Mouse (Mus musculus) thymus, adult 2 months (tissue): Measurements from ENCODE around the gene ccdc198. TPM values are rescaled to one million over a fixed set of nuclear protein-coding genes. Genes with fewer than 3 reads are reported as not detected.

Experiments
- DNase-seq: peaks from one replicate; pipeline ENCODE4 v3.0.0; 2021
- H3K27ac ChIP-seq: fragments of 200-500 bp; 2 replicates; pipeline ENCODE4 v1.5.1; 2012; ENCODE audit warnings: low read length, control low read depth; ENCODE audit not compliant: control insufficient read depth, insufficient read depth
- H3K27me3 ChIP-seq: fragments of 200-500 bp; 2 replicates; pipeline ENCODE4 v1.6.1; 2012; ENCODE audit warnings: mild to moderate bottlenecking, low read length, moderate library complexity, mixed read lengths; ENCODE audit not compliant: control insufficient read depth, insufficient read depth
- H3K36me3 ChIP-seq: fragments of 200-500 bp; 2 replicates; pipeline ENCODE4 v1.6.1; 2012; ENCODE audit warnings: mild to moderate bottlenecking, low read length, moderate library complexity; ENCODE audit not compliant: control insufficient read depth, insufficient read depth
- H3K4me1 ChIP-seq: fragments of 200-500 bp; replicated peaks from 2 replicates; pipeline ENCODE4 v1.6.1; 2012; ENCODE audit warnings: low read length; ENCODE audit not compliant: control insufficient read depth, insufficient read depth
- H3K4me3 ChIP-seq: fragments of 200-500 bp; 2 replicates; pipeline ENCODE4 v1.5.1; 2012; ENCODE audit warnings: mild to moderate bottlenecking, low read length, control low read depth, moderate library complexity; ENCODE audit not compliant: control insufficient read depth, insufficient read depth
- CTCF ChIP-seq: fragments of 200-500 bp; IDR thresholded peaks from 2 replicates; pipeline ENCODE4 v1.5.1; 2012; ENCODE audit warnings: mild to moderate bottlenecking, control low read depth, low read length, moderate library complexity, borderline replicate concordance; ENCODE audit not compliant: control insufficient read depth, poor library complexity, insufficient read depth; ENCODE audit errors: extremely low read depth
- POLR2A ChIP-seq: fragments of 200-500 bp; IDR thresholded peaks from 2 replicates; pipeline ENCODE4 v1.6.1; 2012; ENCODE audit warnings: mild to moderate bottlenecking, low read length, control low read depth, moderate library complexity; ENCODE audit not compliant: control insufficient read depth, poor library complexity, insufficient read depth; ENCODE audit errors: extremely low read depth
- WGBS: fragments of 180-500 bp; shearing (Covaris S2); methylation state at CpG from one replicate; pipeline ENCODE4 v1.1.7; 2018; 5-methylcytosine and 5-hydroxymethylcytosine counted together
- polyA plus RNA-seq: library from polyadenylated mRNA; depleted of rRNA; stranded (reverse); fragments of >200 nt; gene quantifications from 2 replicates; pipeline ENCODE4 v1.2.3, GENCODE M21; 2012

Gene ccdc198
- polyA plus RNA-seq, 1 experiment = not detected

DNA sequence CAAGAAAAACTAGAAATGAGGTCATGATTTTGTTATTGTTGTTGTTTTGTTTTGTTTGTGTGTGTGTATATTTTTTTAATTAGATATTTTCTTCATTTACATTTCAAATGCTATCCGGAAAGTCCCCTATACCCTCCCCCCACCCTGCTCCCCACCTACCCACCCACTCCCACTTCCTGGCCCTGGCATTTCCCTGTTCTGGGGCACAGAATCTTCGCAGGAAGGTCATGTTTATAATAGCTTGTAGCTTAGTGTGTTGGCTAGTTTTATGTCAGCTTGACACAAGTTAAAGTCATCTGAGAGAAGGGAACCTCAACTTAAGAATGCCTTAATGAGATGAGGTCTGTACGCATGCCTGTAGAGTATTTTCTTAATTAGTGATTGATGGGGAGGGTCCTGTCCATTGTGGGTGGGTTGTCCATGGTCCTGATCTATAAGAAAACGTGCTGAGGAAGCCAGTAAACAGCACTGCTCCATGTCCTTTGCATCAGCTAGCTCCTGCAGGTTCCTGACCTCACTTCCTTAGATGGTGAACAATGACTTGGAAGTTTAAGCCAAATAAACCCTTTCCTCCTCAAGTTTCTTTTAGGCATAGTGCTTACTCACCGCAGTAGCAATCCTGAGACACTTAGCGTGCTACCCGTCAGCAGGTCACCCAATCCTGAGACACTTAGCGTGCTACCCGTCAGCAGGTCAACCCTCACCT is 44.0 kb downstream of the ccdc198 start:
- H3K27ac ChIP-seq = no peak overlapping the region
- no peaks in the 10 kb centered on the region for H3K36me3 ChIP-seq
- WGBS = 77% methylated on average over 9 of the region's 9 CpGs
- no peak for DNase-seq
- H3K27me3 ChIP-seq = no peaks in the 10 kb centered on the region
- H3K4me1 ChIP-seq = no peaks in the 10 kb centered on the region
- H3K4me3 ChIP-seq = no peak overlapping the region
- no peak for TF ChIP-seq POLR2A
- TF ChIP-seq CTCF = no peak

GRCm38 (mm10) chr14:49197031-49197527 is 48.2 kb downstream of the ccdc198 start:
- Histone ChIP-seq H3K36me3 (no peaks in the 10 kb centered on the region), H3K27ac (no peak overlapping the region), H3K4me3 (no peak overlapping the region), H3K27me3 (no peaks in the 10 kb centered on the region), H3K4me1 (no peaks in the 10 kb centered on the region)
- no peak for TF ChIP-seq CTCF
- no peak for TF ChIP-seq POLR2A
- 97% methylated on average over 2 of the region's 2 CpGs for WGBS
- DNase-seq = no peak

GRCm38 (mm10) chr14:49186270-49186669 is 59.0 kb downstream of the ccdc198 start:
- 97% methylated on average over 2 of the region's 2 CpGs for WGBS

GRCm38 (mm10) chr14:49179736-49180135 is 65.5 kb downstream of the ccdc198 start:
- Histone ChIP-seq H3K27ac (no peak overlapping the region), H3K27me3 (no peaks in the 10 kb centered on the region), H3K36me3 (peaks cover 19% of the 10 kb centered on the region), H3K4me3 (no peak overlapping the region), H3K4me1 (no peaks in the 10 kb centered on the region)
- WGBS = 87% methylated on average over 3 of the region's 3 CpGs
- TF ChIP-seq POLR2A (no peak), CTCF (no peak)
- DNase-seq = no peak

More at GRCm38 (mm10) chr14:49186270-49186669, 59.0 kb downstream of the ccdc198 start:
- Histone ChIP-seq H3K4me1 (no peaks in the 10 kb centered on the region), H3K27ac (no peak overlapping the region), H3K4me3 (no peak overlapping the region), H3K27me3 (no peaks in the 10 kb centered on the region), H3K36me3 (peaks cover 38% of the 10 kb centered on the region)
- TF ChIP-seq CTCF = no peak
- TF ChIP-seq POLR2A = no peak
- no peak for DNase-seq

DNA sequence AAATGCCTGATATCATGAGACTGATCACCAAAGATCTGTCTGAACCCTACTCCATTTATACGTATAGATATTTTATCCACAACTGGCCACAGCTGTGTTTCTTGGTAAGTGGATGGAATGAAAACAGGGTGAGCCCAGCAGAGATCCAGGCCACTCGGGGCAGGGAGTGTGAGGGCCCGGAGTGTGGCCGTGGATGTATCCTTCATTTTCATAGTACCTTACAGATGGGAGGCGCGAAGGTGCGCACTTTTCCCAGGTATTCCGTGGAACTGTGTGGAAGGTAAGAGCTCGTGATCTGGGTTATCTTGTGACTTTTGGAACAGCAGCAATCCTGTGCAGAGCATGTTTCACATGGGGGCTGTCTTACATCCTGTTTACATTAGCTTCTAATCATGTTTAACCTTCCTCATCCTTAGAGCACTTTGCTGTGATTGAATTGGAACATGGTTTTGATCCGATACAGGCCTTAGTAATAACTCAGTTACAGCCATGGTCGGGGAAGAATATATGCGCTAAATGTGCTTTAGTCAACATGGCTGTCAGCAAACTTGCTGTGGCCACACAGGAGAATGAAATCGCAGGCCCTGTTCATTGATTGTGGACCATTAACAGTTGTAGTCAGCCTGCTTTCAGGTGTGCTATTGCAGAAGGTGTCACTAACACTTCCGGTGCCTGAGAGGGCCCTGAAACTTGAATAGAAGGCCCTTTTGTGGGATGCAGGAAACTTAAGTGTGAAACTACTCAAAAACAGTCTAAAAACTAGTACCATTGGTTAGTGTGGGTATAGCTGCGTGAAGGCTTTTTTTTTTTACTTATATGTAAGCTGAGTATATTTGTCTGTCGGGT is 71.8 kb downstream of the ccdc198 start:
- Histone ChIP-seq H3K27ac (no peak overlapping the region), H3K4me1 (peaks cover 11% of the 10 kb centered on the region), H3K36me3 (0 out of 2 replicates have a peak, but pooled peaks cover 4% of the 10 kb centered on the region), H3K27me3 (no peaks in the 10 kb centered on the region), H3K4me3 (peak overlapping the region; percentile 84)
- WGBS = 65% methylated on average over 16 of the region's 16 CpGs
- TF ChIP-seq POLR2A (no peak), CTCF (no peak)
- peak; percentile 10 for DNase-seq

GRCm38 (mm10) chr14:49172582-49172988 is 72.7 kb downstream of the ccdc198 start:
- H3K4me1 ChIP-seq = peaks cover 11% of the 10 kb centered on the region
- under 1% methylated on average over 46 of the region's 46 CpGs for WGBS
- H3K27ac ChIP-seq = no peak overlapping the region
- H3K4me3 ChIP-seq = peak overlapping the region; percentile 84
- peak; percentile 67 for DNase-seq
- TF ChIP-seq CTCF (no peak), POLR2A (no peak)
- no peaks in the 10 kb centered on the region for H3K36me3 ChIP-seq
- no peaks in the 10 kb centered on the region for H3K27me3 ChIP-seq
